Mouse (Mus musculus): Measurements from ENCODE around the gene Pusl1. TPM values are rescaled to one million over a fixed set of nuclear protein-coding genes. Genes with fewer than 3 reads are reported as not detected.
A peak's percentile ranks its signal among the peaks of the same experiment; 100 is the strongest.

Gene Pusl1
- polyA plus RNA-seq, 1 experiment from 2014 or later, result 39.7 TPM

DNA sequence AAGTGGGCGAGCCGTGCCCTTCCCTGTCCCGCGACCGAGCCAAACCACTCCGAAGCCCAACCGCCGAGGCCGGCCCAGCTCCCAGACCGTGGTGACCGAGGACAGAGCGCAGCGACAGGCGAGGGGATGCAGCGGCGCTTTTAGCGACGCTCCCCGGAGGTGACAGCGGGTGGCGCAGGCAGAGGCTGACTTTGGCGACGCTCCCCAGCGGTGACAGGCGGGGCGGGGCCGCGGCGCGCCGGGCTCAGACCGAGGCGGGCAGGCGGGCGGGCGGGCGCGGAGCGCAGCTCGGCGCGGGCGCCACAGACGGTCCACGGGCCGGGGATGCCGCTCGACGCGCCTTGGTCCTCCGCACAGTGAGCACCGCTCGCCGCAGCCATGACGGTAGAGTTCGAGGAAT, 436 bp upstream of the Pusl1 start:
- no peaks in the 10 kb centered on the region for H3K9me3 ChIP-seq (ENCODE audit: control insufficient read depth, low read length)
- peak overlapping the region; percentile 95 for H3K9ac ChIP-seq (ENCODE audit: low read length)
- H3K27me3 ChIP-seq (ENCODE audit: control insufficient read depth, insufficient read depth, low read depth, low read length), result no peaks in the 10 kb centered on the region
- under 1% methylated on average over 43 of the region's 56 CpGs for WGBS
- H3K36me3 ChIP-seq (ENCODE audit: control insufficient read depth, insufficient read depth, low read length), result peaks cover 15% of the 10 kb centered on the region; the same call in 1 of the 2 replicates
- H3K4me3 ChIP-seq (ENCODE audit: low read length), result peak overlapping the region; percentile 90
- H3K4me2 ChIP-seq (ENCODE audit: low read depth, low read length), result peak overlapping the region; percentile 91
- peak; percentile 92 for ATAC-seq (ENCODE audit: low read depth)
- peak overlapping the region; percentile 99 for H3K27ac ChIP-seq (ENCODE audit: low read length)
- H3K4me1 ChIP-seq (replicated peaks; ENCODE audit: control insufficient read depth, insufficient read depth, low read length), result peaks cover 37% of the 10 kb centered on the region

DNA sequence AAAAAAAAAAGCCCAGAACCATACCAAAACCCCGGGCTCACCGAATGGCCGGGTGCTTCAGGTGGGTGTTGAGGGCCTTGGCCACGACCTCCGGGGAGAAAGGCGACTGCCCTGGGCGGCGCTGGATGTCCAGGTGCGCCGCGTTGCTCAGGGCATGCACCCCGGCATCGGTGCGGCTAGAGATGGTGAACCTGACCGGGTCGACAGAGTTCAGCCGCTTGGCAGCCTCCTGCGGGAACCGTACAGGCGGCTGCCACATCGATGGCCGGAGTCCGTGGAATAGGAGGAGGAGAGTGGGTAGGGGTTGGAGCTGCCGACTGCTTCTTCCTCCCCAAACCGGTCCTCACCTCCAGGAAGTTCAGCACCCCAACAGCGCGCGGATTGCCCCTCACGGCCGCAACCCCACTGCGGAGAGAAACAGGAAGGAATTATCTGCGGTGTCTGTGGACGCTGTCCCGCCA, 540 bp downstream of the Pusl1 start:
- Histone ChIP-seq H3K4me1 (replicated peaks; ENCODE audit: control insufficient read depth, insufficient read depth, low read length) (peaks cover 37% of the 10 kb centered on the region), H3K9ac (ENCODE audit: low read length) (peak overlapping the region; percentile 73), H3K36me3 (ENCODE audit: control insufficient read depth, insufficient read depth, low read length) (peaks cover 17% of the 10 kb centered on the region; the same call in 1 of the 2 replicates), H3K4me2 (ENCODE audit: low read depth, low read length) (peak overlapping the region; percentile 91), H3K27ac (ENCODE audit: low read length) (no peak overlapping the region), H3K9me3 (ENCODE audit: control insufficient read depth, low read length) (no peaks in the 10 kb centered on the region), H3K27me3 (ENCODE audit: control insufficient read depth, insufficient read depth, low read depth, low read length) (no peaks in the 10 kb centered on the region), H3K4me3 (ENCODE audit: low read length) (peak overlapping the region; percentile 90)
- no peak for ATAC-seq (ENCODE audit: low read depth)
- WGBS, result 0% methylated on average over 34 of the region's 34 CpGs

DNA sequence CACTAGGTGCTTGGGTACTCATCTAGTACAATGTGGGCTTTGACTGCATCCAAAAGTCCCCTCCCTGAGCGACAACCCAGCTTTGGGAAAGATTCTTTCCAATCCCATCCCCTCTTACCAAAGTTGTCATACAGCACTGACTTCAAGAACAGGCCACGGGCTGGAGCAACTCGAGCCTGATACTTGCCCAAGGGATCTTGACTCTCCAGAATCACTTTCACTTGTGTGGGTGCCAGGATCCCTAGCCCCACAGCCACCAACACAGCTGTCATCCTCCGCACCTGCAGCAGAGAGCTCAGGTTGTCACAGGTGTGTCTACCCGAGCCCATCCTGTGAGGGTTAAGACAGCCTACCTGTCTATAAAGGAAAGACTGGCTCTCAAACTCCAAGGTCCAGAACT, 2.3 kb downstream of the Pusl1 start:
- no peak overlapping the region for H3K4me2 ChIP-seq (ENCODE audit: low read depth, low read length)
- WGBS, result 74% methylated on average over 5 of the region's 5 CpGs
- H3K4me3 ChIP-seq (ENCODE audit: low read length), result no peak overlapping the region
- H3K9ac ChIP-seq (ENCODE audit: low read length), result no peak overlapping the region
- H3K27me3 ChIP-seq (ENCODE audit: control insufficient read depth, insufficient read depth, low read depth, low read length), result no peaks in the 10 kb centered on the region
- no peaks in the 10 kb centered on the region for H3K9me3 ChIP-seq (ENCODE audit: control insufficient read depth, low read length)
- peaks cover 23% of the 10 kb centered on the region for H3K4me1 ChIP-seq (replicated peaks; ENCODE audit: control insufficient read depth, insufficient read depth, low read length)
- no peak overlapping the region for H3K27ac ChIP-seq (ENCODE audit: low read length)
- ATAC-seq (ENCODE audit: low read depth), result no peak
- peaks cover 23% of the 10 kb centered on the region for H3K36me3 ChIP-seq (ENCODE audit: control insufficient read depth, insufficient read depth, low read length)

DNA sequence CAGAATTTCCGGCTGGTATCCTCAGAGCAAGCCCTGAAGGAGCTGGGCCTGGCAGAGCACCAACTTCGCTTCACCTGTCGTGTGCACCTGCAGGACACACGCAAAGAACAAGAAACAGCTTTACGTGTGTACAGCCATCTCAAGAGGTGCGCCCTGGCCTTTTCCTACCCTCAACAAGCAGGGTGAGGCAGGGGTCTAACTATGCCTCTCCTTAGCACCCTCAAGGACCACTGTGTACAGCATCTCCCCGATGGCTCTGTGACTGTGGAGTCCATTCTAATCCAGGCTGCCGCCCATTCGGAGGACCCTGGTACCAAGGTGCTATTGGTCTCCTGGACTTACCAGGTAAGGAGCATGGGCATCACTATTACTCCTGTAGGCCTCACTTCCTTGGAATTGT, 3.4 kb downstream of the Pusl1 start:
- no peak for ATAC-seq (ENCODE audit: low read depth)
- no peaks in the 10 kb centered on the region for H3K27me3 ChIP-seq (ENCODE audit: control insufficient read depth, insufficient read depth, low read depth, low read length)
- peaks cover 23% of the 10 kb centered on the region for H3K36me3 ChIP-seq (ENCODE audit: control insufficient read depth, insufficient read depth, low read length)
- H3K4me1 ChIP-seq (replicated peaks; ENCODE audit: control insufficient read depth, insufficient read depth, low read length), result peaks cover 11% of the 10 kb centered on the region
- H3K9me3 ChIP-seq (ENCODE audit: control insufficient read depth, low read length), result no peaks in the 10 kb centered on the region
- 88% methylated on average over 9 of the region's 9 CpGs for WGBS
- no peak overlapping the region for H3K4me2 ChIP-seq (ENCODE audit: low read depth, low read length)
- no peak overlapping the region for H3K4me3 ChIP-seq (ENCODE audit: low read length)
- no peak overlapping the region for H3K9ac ChIP-seq (ENCODE audit: low read length)
- H3K27ac ChIP-seq (ENCODE audit: low read length), result no peak overlapping the region

DNA sequence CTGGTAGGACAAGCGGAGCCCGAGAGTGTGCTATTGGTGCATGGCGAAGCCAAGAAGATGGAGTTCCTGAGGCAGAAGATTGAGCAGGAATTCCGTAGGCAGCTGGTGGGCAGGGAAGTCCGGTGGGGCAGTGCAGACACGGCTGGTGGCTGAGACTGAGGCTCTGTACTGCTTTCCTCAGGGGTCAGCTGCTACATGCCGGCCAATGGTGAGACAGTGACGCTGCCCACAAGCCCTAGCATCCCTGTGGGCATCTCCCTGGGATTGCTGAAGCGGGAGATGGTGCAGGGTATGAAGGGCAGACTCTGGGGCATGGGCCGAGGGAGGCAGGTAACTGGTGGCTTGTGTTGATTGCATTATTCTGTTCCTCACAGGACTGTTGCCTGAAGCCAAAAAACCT, 3.9 kb downstream of the Pusl1 start:
- ATAC-seq (ENCODE audit: low read depth), result no peak
- no peaks in the 10 kb centered on the region for H3K9me3 ChIP-seq (ENCODE audit: control insufficient read depth, low read length)
- no peak overlapping the region for H3K4me2 ChIP-seq (ENCODE audit: low read depth, low read length)
- 88% methylated on average over 10 of the region's 10 CpGs for WGBS
- no peak overlapping the region for H3K4me3 ChIP-seq (ENCODE audit: low read length)
- H3K27me3 ChIP-seq (ENCODE audit: control insufficient read depth, insufficient read depth, low read depth, low read length), result no peaks in the 10 kb centered on the region
- H3K4me1 ChIP-seq (replicated peaks; ENCODE audit: control insufficient read depth, insufficient read depth, low read length), result peaks cover 8% of the 10 kb centered on the region
- H3K27ac ChIP-seq (ENCODE audit: low read length), result no peak overlapping the region
- H3K36me3 ChIP-seq (ENCODE audit: control insufficient read depth, insufficient read depth, low read length), result peaks cover 23% of the 10 kb centered on the region
- H3K9ac ChIP-seq (ENCODE audit: low read length), result no peak overlapping the region

DNA sequence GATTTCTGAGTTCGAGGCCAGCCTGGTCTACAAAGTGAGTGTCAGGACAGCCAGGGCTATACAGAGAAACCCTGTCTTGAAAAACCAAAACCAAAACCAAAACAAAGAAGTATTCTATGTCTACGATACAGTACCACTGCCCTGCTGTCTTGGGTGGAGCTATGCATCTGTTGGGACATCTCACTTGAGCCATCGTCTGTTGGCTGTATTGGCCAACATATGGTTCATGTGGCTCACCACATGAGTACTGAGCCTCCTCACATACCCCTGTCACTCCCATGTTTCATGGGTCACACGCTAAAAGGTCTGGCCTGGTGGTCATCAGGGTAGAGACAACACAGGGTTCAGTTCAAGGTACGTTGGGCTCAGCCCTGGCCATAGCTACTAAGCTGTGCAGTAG, 5.3 kb downstream of the Pusl1 start:
- no peak overlapping the region for H3K4me3 ChIP-seq (ENCODE audit: low read length)

DNA sequence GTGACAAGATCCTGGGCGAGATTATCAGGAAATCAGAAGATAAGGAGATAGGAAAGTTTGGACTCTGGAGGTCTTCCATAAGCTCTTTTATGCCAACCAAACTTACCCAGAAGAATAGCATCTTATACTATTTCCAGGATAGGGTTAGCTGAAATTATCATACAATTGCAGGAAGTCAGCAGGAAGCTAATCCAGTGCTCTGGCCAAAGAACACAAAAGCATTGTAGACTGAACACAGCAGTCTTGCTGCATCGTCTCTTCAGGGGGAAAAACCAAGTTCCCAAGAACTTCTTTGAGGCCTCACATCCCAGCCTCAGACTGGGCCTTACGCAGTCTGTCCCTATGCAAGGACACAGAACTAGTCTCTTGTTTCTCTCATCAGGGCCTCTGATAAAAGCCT, 8.0 kb downstream of the Pusl1 start:
- Histone ChIP-seq H3K4me2 (ENCODE audit: low read depth, low read length) (no peak overlapping the region), H3K36me3 (ENCODE audit: control insufficient read depth, insufficient read depth, low read length) (peaks cover 24% of the 10 kb centered on the region), H3K9me3 (ENCODE audit: control insufficient read depth, low read length) (no peaks in the 10 kb centered on the region), H3K4me3 (ENCODE audit: low read length) (no peak overlapping the region), H3K9ac (ENCODE audit: low read length) (no peak overlapping the region), H3K4me1 (replicated peaks; ENCODE audit: control insufficient read depth, insufficient read depth, low read length) (no peaks in the 10 kb centered on the region; the same call in 1 of the 2 replicates), H3K27ac (ENCODE audit: low read length) (peak overlapping the region; percentile 82), H3K27me3 (ENCODE audit: control insufficient read depth, insufficient read depth, low read depth, low read length) (no peaks in the 10 kb centered on the region)
- peak; percentile 43; the same call in 1 of the 2 replicates for ATAC-seq (ENCODE audit: low read depth)
- 67% methylated on average over 3 of the region's 3 CpGs for WGBS

More for the DNA sequence above, 5.3 kb downstream of the Pusl1 start:
- Histone ChIP-seq H3K4me2 (ENCODE audit: low read depth, low read length) (no peak overlapping the region), H3K36me3 (ENCODE audit: control insufficient read depth, insufficient read depth, low read length) (peaks cover 23% of the 10 kb centered on the region), H3K9me3 (ENCODE audit: control insufficient read depth, low read length) (no peaks in the 10 kb centered on the region), H3K27ac (ENCODE audit: low read length) (no peak overlapping the region), H3K9ac (ENCODE audit: low read length) (no peak overlapping the region), H3K27me3 (ENCODE audit: control insufficient read depth, insufficient read depth, low read depth, low read length) (no peaks in the 10 kb centered on the region), H3K4me1 (replicated peaks; ENCODE audit: control insufficient read depth, insufficient read depth, low read length) (peaks cover 8% of the 10 kb centered on the region)
- 96% methylated on average over 5 of the region's 5 CpGs for WGBS
- ATAC-seq (ENCODE audit: low read depth), result no peak

DNA sequence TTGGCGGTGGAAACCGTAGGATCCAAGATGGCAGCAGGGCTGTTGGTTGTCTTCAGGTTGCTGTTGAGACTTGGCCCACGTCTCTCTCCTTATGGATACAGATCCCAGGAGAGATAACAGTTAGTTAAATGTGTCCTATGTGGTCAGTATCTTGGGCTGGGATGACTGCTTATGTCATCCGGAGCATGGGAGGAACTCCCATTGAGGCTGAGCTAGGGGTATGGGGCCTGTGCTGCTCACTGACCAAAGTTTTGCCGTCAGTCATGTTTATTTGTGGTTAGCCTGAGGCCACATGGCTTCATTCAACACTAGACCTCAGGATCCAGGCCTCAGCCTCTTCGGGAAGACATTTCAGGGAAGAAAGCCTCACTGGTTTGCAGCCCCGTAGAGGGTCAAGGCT, 20.2 kb downstream of the Pusl1 start:
- H3K27ac ChIP-seq (ENCODE audit: low read length), result no peak overlapping the region
- H3K4me3 ChIP-seq (ENCODE audit: low read length), result no peak overlapping the region
- 81% methylated on average over 7 of the region's 7 CpGs for WGBS
- H3K4me1 ChIP-seq (replicated peaks; ENCODE audit: control insufficient read depth, insufficient read depth, low read length), result peaks cover 18% of the 10 kb centered on the region
- H3K27me3 ChIP-seq (ENCODE audit: control insufficient read depth, insufficient read depth, low read depth, low read length), result no peaks in the 10 kb centered on the region
- H3K9ac ChIP-seq (ENCODE audit: low read length), result no peak overlapping the region
- H3K9me3 ChIP-seq (ENCODE audit: control insufficient read depth, low read length), result no peaks in the 10 kb centered on the region
- peaks cover 29% of the 10 kb centered on the region for H3K36me3 ChIP-seq (ENCODE audit: control insufficient read depth, insufficient read depth, low read length)
- ATAC-seq (ENCODE audit: low read depth), result no peak
- no peak overlapping the region for H3K4me2 ChIP-seq (ENCODE audit: low read depth, low read length)

DNA sequence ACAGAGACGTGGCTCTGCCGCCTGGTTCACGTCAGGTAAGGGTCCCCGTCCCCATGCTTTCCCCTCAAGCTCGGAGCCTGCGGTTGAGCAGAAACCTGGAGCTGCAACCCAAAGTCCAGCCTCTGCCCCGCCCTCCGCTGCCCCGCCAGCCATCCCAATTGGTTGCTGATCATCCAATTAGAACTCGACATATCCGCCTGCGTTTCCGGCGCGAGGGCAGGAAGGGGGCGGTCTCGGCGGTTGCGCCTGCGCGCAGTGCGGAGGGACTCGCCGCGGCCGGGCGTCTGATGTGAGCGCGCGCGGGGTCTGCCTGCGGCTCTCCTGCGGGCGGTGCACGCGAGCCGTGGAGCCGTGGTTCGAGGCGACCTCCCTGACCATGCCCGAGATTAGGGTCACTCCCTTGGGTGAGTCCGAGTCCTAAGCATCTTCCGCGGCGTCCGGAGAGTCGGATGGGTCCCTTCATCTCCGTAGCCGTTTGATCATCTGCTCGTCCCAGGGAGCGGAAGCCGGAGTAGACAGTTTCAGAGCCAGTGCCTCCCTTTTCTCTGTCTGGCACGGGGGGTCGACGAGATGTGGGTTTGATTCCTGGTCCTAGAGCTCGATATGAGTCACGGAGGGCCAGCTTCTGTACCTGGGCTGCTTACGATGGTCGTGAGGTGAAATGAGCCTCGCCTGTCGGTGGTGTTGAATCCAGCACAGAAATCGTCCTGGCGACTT, 22.1 kb downstream of the Pusl1 start, which contains the start of the genes Cptp and Ints11:
TSS of gene Cptp (minus strand) at position 124 of the 717 bp plus-strand sequence.
TSS of gene Ints11 (plus strand) at position 230 of the 717 bp plus-strand sequence.
- peak within 1 kb of the TSS; percentile 80 for H3K4me3 ChIP-seq (ENCODE audit: low read length)
- H3K4me2 ChIP-seq (ENCODE audit: low read depth, low read length), result peak within 1 kb of the TSS; percentile 84
- ATAC-seq (ENCODE audit: low read depth), result peak; percentile 98
- H3K36me3 ChIP-seq (ENCODE audit: control insufficient read depth, insufficient read depth, low read length), result peaks cover 27% of the 10 kb centered on the region
- peaks cover 18% of the 10 kb centered on the region for H3K4me1 ChIP-seq (replicated peaks; ENCODE audit: control insufficient read depth, insufficient read depth, low read length)
- H3K27ac ChIP-seq (ENCODE audit: low read length), result peak within 1 kb of the TSS; percentile 36
- no peaks in the 10 kb centered on the region for H3K27me3 ChIP-seq (ENCODE audit: control insufficient read depth, insufficient read depth, low read depth, low read length)
- no peaks in the 10 kb centered on the region for H3K9me3 ChIP-seq (ENCODE audit: control insufficient read depth, low read length)
- under 1% methylated on average over 62 of the region's 63 CpGs for WGBS
- peak within 1 kb of the TSS; percentile 84 for H3K9ac ChIP-seq (ENCODE audit: low read length)

Measured in lung, embryonic 16.5 days (tissue).